Mouse (Mus musculus) adrenal gland, postnatal 10 days (tissue): ENCODE results near the gene Dnajc10. TPM values are rescaled to one million over a fixed set of nuclear protein-coding genes. Genes with fewer than 3 reads are reported as not detected.

ENCODE experiments used
- DNase-seq: peaks from one replicate; pipeline ENCODE4 v3.0.0; 2021; ENCODE audit warnings: mixed read lengths
- long read RNA-seq, 2 experiments: library from polyadenylated mRNA; stranded (forward); transcript quantifications; one replicate each; pipeline ENCODE4 v2.0.0; 2021
- total RNA-seq, 2 experiments: library from RNA; stranded (reverse); gene quantifications; 2 replicates each; pipeline ENCODE4 v1.2.3; 2021

Gene Dnajc10
- 10 to 100 TPM; 46.3 to 51.6 TPM for total RNA-seq
- long read RNA-seq, experiment 1, full-length matches to known transcripts: 28 of 35 reads
- long read RNA-seq, experiment 1, partial matches to known transcripts: 4 of 35 reads
- long read RNA-seq, experiment 1, other reads (novel, unspliced or antisense): 3 of 35 reads
- long read RNA-seq, experiment 2, full-length matches to known transcripts: 34 of 42 reads
- long read RNA-seq, experiment 2, partial matches to known transcripts: 4 of 42 reads
- long read RNA-seq, experiment 2, other reads (novel, unspliced or antisense): 4 of 42 reads

GRCm38 (mm10) chr2:80315242-80316161 is at the start of gene Dnajc10:
Gene Dnajc10 (plus strand): TSS chr2:80315466.
- DNase-seq: peak; percentile 94

GRCm38 (mm10) chr2:80266894-80267293 is 48.4 kb upstream of the Dnajc10 start:
- peak; percentile 78 for DNase-seq

GRCm38 (mm10) chr2:80268053-80268452 is 47.2 kb upstream of the Dnajc10 start:
- DNase-seq: no peak

- DNase-seq: no peak
These were observed 43.8 kb upstream of the Dnajc10 start for GRCm38 (mm10) chr2:80271431-80271830.

- DNase-seq: no peak
These were observed 42.2 kb upstream of the Dnajc10 start for GRCm38 (mm10) chr2:80273038-80273437.

- no peak for DNase-seq
These were observed 41.5 kb upstream of the Dnajc10 start for GRCm38 (mm10) chr2:80273763-80274162.

GRCm38 (mm10) chr2:80275136-80275535 is 40.1 kb upstream of the Dnajc10 start:
- peak; percentile 47 for DNase-seq

- no peak for DNase-seq
These were observed 33.1 kb upstream of the Dnajc10 start for GRCm38 (mm10) chr2:80282214-80282613.

GRCm38 (mm10) chr2:80286397-80286796 is 28.9 kb upstream of the Dnajc10 start:
- DNase-seq: no peak

- DNase-seq: no peak
These were observed 23.1 kb upstream of the Dnajc10 start, which contains the start of gene Prdx6b for GRCm38 (mm10) chr2:80292172-80292571. Gene Prdx6b (plus strand): TSS chr2:80292472.

GRCm38 (mm10) chr2:80298334-80298733 is 16.9 kb upstream of the Dnajc10 start:
- no peak for DNase-seq

- no peak for DNase-seq
These were observed 14.5 kb upstream of the Dnajc10 start for GRCm38 (mm10) chr2:80300806-80301205.

GRCm38 (mm10) chr2:80303957-80304356 is 11.3 kb upstream of the Dnajc10 start:
- no peak for DNase-seq

GRCm38 (mm10) chr2:80307701-80308100 is 7.6 kb upstream of the Dnajc10 start:
- DNase-seq: no peak

GRCm38 (mm10) chr2:80309775-80310174 is 5.5 kb upstream of the Dnajc10 start:
- no peak for DNase-seq

GRCm38 (mm10) chr2:80310772-80311171 is 4.5 kb upstream of the Dnajc10 start:
- DNase-seq: no peak

GRCm38 (mm10) chr2:80311350-80311749 is 3.9 kb upstream of the Dnajc10 start:
- DNase-seq: no peak

GRCm38 (mm10) chr2:80314201-80314600 is 1.1 kb upstream of the Dnajc10 start:
- DNase-seq: no peak

- DNase-seq: no peak
These were observed 418 bp upstream of the Dnajc10 start for GRCm38 (mm10) chr2:80314854-80315241.

GRCm38 (mm10) chr2:80322878-80323277 is 7.6 kb downstream of the Dnajc10 start:
- DNase-seq: no peak

GRCm38 (mm10) chr2:80325779-80326178 is 10.5 kb downstream of the Dnajc10 start:
- no peak for DNase-seq

- DNase-seq: no peak
These were observed 12.0 kb downstream of the Dnajc10 start for GRCm38 (mm10) chr2:80327272-80327671.

- DNase-seq: no peak
These were observed 13.8 kb downstream of the Dnajc10 start for GRCm38 (mm10) chr2:80328961-80329653.
